Mouse (Mus musculus) hindbrain, embryonic 12.5 days (tissue): ENCODE data around the gene Ap4m1. TPM values are rescaled to one million over a fixed set of nuclear protein-coding genes. Genes with fewer than 3 reads are reported as not detected.
A peak's percentile ranks its signal among the peaks of the same experiment; 100 is the strongest.

ENCODE experiments used
- ATAC-seq: fragments of 200-750 bp; cut with Nextera tagmentation; 2 replicates; pipeline ENCODE4 v1.8.0; 2017; ENCODE audit warnings: moderate TSS enrichment; ENCODE audit not compliant: low FRiP score
- H3K27ac ChIP-seq: fragments of 300-500 bp; sonication (generic); 2 replicates; pipeline ENCODE4 v1.5.1; 2016; ENCODE audit warnings: mild to moderate bottlenecking
- H3K27me3 ChIP-seq: fragments of 300-500 bp; sonication (generic); 2 replicates; pipeline ENCODE4 v1.6.1; 2016; ENCODE audit warnings: mild to moderate bottlenecking
- H3K36me3 ChIP-seq: fragments of 300-500 bp; sonication (generic); 2 replicates; pipeline ENCODE4 v1.6.1; 2016; ENCODE audit warnings: mild to moderate bottlenecking
- H3K4me1 ChIP-seq: fragments of 300-500 bp; sonication (generic); 2 replicates; pipeline ENCODE4 v1.6.1; 2016
- H3K4me2 ChIP-seq: fragments of 300-500 bp; sonication (generic); replicated peaks from 2 replicates; pipeline ENCODE4 v1.6.1; 2016; ENCODE audit warnings: mild to moderate bottlenecking
- H3K4me3 ChIP-seq: fragments of 300-500 bp; sonication (generic); 2 replicates; pipeline ENCODE4 v1.5.1; 2016; ENCODE audit warnings: mild to moderate bottlenecking
- H3K9ac ChIP-seq: fragments of 300-500 bp; sonication (generic); 2 replicates; pipeline ENCODE4 v1.6.1; 2016; ENCODE audit warnings: mild to moderate bottlenecking, moderate library complexity
- H3K9me3 ChIP-seq: fragments of 300-500 bp; sonication (generic); replicated peaks from 2 replicates; pipeline ENCODE4 v1.6.1; 2016; ENCODE audit warnings: mild to moderate bottlenecking
- WGBS: fragments of 180-500 bp; shearing (Covaris S2); methylation state at CpG from one replicate; pipeline ENCODE4 v1.1.7; 2016; 5-methylcytosine and 5-hydroxymethylcytosine counted together
- polyA plus RNA-seq: library from polyadenylated mRNA; unstranded; fragments of >200 nt; fragmentation: Nextera tagmentation; extraction: Ambion mirVana; gene quantifications from 2 replicates; pipeline ENCODE4 v1.2.1, GENCODE M21; 2016

Ap4m1 gene
- polyA plus RNA-seq, 1 experiment from 2014 or later = 25.7 TPM

DNA sequence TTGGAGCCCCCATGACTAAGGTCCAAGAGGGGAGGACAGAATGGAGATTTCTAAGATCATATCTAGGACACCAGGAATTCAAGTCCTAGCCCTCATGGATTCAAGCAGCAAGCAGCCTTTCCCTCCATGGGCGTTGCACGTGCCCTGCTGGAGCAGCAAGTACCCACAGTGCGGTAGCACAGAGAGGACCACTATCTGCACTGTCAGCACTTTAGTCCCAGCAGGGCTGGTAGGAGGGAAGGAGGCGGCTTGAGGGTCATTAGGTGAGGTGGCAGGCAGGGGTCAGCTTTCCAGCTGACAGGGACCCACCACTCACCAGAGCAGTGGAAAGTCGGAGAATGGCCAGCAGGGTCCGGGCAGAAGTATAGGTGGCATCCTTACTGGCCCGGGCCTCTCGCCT, 6.2 kb upstream of the Ap4m1 start:
- H3K4me2 ChIP-seq = no peak overlapping the region
- H3K27ac ChIP-seq = no peak overlapping the region
- H3K9me3 ChIP-seq = no peaks in the 10 kb centered on the region
- no peak for ATAC-seq
- peaks cover 24% of the 10 kb centered on the region for H3K4me1 ChIP-seq
- 0 out of 2 replicates have a peak overlapping the region, but pooled peaks have one; percentile 2 for H3K4me3 ChIP-seq
- H3K36me3 ChIP-seq = peaks cover 70% of the 10 kb centered on the region
- WGBS = 80% methylated on average over 8 of the region's 8 CpGs
- no peaks in the 10 kb centered on the region for H3K27me3 ChIP-seq
- H3K9ac ChIP-seq = no peak overlapping the region

DNA sequence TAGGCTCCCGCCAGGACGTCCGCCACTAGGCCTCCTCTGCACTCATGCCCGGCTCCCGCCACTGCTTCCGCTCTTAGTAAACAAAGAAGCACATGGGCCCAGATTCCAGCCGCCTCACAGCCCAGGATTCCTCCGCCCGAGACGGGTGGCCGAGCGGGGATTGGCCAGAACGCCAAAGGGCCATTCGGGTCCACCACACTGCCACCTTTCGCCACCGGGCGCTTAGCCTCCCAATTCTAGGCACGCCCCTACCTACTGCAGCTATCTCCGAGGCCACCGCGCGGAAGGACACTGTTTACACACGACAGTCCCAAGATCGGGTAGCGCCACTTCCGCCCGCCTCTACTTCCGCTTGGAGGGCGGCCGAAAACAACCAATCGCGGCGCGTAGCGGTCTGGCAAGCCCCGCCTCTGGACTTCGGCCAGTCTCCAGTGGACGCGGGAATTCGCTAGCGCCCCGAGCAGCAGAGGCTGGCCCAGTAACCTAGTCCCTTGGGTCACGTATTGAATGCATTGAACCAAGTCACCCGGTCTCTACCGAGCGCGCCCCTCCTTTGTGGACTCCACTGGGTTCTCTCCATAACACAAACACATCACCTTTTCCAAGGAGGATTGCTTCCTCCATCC, 753 bp upstream of the Ap4m1 start:
- peak; percentile 90 for ATAC-seq
- Histone ChIP-seq H3K4me2 (peak overlapping the region; percentile 92), H3K27me3 (no peaks in the 10 kb centered on the region), H3K9me3 (no peaks in the 10 kb centered on the region), H3K27ac (peak overlapping the region; percentile 89), H3K36me3 (peaks cover 49% of the 10 kb centered on the region), H3K4me1 (peaks cover 22% of the 10 kb centered on the region), H3K4me3 (peak overlapping the region; percentile 74), H3K9ac (peak overlapping the region; percentile 81)
- WGBS = under 1% methylated on average over 47 of the region's 47 CpGs

DNA sequence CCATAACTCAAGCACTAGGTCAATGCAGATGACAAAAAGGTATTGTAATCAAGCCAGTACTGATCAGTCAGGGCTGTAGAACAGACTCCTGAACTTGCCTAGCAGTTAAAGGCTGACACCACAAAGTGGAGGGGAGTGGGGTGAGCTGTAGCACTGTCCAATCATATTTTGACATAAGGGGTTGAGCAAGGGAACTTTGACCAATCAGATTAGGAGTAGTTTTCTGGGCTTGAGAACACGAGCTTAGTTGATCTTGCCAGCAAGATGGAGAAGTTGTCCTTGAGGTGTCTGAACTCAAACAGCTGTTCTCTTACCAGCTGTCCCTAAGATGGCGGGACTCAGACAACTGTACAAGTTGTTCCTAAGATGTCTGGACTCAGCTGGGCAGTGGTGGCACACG, 1.4 kb downstream of the Ap4m1 start:
- peak overlapping the region; percentile 92 for H3K4me2 ChIP-seq
- peaks cover 22% of the 10 kb centered on the region for H3K4me1 ChIP-seq
- H3K27ac ChIP-seq = no peak overlapping the region
- 80% methylated on average over 3 of the region's 3 CpGs for WGBS
- no peaks in the 10 kb centered on the region for H3K9me3 ChIP-seq
- H3K9ac ChIP-seq = no peak overlapping the region
- H3K27me3 ChIP-seq = no peaks in the 10 kb centered on the region
- ATAC-seq = no peak
- H3K4me3 ChIP-seq = peak overlapping the region; percentile 74; the same call in 1 of the 2 replicates
- H3K36me3 ChIP-seq = peaks cover 48% of the 10 kb centered on the region

DNA sequence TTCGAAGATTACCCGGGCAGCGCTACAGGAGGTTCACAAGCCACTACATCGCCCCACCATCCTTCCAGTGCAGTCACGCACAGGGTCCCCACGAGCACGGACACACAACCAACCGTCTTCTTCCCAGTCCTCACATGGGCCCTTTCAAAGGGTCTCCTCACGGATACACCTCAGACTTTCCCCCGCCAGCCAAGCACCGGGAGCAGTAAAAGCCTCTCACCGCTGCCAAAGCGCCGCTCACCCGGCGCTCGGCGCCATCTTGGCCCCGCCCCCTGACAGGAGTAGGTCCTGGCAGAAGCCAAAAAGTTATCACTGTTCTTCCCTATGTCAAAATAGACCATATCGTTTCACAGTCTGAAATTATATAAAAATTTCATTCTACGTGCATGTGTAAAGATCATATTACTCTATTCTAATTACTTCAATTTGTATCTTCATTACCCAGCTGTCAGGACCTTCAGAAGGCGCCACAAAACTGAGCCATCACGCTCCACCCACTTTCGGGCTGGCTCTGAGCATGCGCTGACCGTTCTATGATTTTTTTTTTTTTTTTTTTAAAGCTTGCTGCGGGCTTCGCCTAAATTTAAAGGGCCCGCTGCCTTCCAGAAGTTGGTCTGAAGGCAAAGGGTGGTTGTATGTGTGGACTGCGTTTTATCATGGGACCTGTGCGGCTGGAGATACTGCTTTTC, 15.3 kb downstream of the Ap4m1 start, which contains the start of the genes Taf6 and Cnpy4:
Taf6 (minus strand) TSS at position 502 of the 689 bp plus-strand sequence.
Cnpy4 (plus strand) TSS at position 536 of the 689 bp plus-strand sequence.
- under 1% methylated on average over 31 of the region's 31 CpGs for WGBS
- no peaks in the 10 kb centered on the region for H3K27me3 ChIP-seq
- peak; percentile 82 for ATAC-seq
- no peaks in the 10 kb centered on the region for H3K9me3 ChIP-seq
- H3K9ac ChIP-seq = peak within 1 kb of the TSS; percentile 85
- H3K4me1 ChIP-seq = peaks cover 19% of the 10 kb centered on the region
- peak within 1 kb of the TSS; percentile 72 for H3K4me3 ChIP-seq
- H3K4me2 ChIP-seq = peak within 1 kb of the TSS; percentile 63
- peaks cover 46% of the 10 kb centered on the region for H3K36me3 ChIP-seq
- H3K27ac ChIP-seq = peak within 1 kb of the TSS; percentile 78

DNA sequence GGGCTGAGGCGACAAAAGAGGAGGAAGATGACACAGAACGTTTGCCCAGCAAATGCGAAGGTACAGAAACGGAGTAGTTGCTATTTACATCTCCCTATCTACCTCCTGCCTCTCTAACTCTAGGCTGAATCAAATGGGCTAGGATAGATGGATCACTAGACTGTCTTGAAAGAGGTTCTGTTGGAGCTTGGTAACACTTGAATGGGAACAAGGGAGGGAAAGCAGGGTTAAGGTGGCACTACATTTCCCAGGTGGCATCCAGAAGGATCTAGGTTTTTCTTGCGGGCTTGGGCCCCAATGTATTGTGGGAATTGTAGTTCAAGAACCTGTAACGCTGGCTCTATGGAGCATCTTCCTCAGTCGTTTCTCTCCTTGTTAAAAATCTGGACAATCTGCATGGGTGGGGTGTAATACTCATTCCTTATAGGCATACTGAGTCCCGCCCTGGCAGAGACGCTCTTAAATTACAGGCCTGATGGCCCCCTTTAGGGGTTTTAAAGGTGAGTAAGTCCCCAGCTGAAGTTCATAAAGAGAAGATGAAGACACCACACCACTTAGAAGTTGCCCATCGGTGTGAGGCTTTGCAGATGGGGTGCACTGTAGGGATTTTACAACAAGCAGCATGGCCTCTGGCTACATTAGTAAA, 16.0 kb downstream of the Ap4m1 start:
- Histone ChIP-seq H3K4me2 (peak overlapping the region; percentile 63), H3K9ac (peak overlapping the region; percentile 85), H3K27me3 (no peaks in the 10 kb centered on the region), H3K36me3 (peaks cover 45% of the 10 kb centered on the region), H3K4me3 (peak overlapping the region; percentile 72), H3K27ac (peak overlapping the region; percentile 69), H3K4me1 (peaks cover 19% of the 10 kb centered on the region), H3K9me3 (no peaks in the 10 kb centered on the region)
- WGBS = under 1% methylated on average over 10 of the region's 10 CpGs
- peak; percentile 86 for ATAC-seq

DNA sequence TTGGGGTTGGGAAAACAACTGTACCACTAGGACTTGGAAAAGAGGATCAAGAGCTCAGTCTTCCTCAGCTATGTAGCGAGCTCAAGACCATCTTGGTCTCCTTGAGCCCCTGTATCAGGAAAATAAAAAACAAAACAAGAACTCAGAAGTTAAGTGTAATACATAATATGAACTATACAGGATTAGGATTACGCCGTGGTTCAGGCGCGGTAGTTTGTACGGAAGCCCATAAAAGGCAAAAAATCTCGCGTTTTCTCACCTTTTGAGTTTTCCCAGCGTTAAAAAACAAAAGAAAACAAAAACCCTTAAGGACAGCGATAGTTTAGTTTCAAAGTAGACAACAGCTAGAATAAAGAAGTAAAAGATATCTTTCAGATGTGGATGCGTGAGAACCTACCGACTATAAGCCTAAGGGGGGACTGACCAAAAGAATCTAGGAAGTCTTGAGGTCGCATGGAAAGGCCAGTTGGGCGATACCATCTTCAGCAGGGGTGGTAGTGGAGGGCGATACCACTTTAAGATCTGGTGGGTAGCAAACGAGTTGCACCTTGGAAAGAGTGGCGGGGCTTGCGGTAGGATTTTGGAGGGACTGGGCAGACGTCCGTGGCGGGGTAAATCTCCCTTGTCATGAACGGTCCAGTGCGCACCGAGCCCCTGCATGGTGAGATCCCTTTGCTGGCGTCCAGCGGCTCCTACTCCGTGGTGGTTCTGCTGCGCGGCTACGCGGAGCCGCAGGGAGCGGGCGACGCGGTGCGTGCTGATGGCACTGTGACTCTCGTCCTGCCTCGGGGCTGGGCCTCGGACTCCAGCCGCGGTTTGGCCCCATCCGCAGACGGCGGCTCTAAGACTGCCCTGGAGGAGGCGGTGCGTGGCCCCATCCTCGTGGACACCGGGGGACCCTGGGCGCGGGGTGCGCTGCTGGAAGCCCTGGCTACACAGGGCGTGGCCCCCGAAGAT, 22.2 kb downstream of the Ap4m1 start, which contains the start of gene Mblac1:
Mblac1 (plus strand) TSS at position 544 of the 957 bp plus-strand sequence.
- H3K9me3 ChIP-seq = no peaks in the 10 kb centered on the region
- peaks cover 36% of the 10 kb centered on the region for H3K36me3 ChIP-seq
- H3K27me3 ChIP-seq = no peaks in the 10 kb centered on the region
- peak within 1 kb of the TSS; percentile 74 for H3K4me3 ChIP-seq
- peak within 1 kb of the TSS; percentile 91 for H3K27ac ChIP-seq
- H3K9ac ChIP-seq = peak within 1 kb of the TSS; percentile 93
- ATAC-seq = peak; percentile 87
- H3K4me2 ChIP-seq = peak within 1 kb of the TSS; percentile 96
- H3K4me1 ChIP-seq = peaks cover 10% of the 10 kb centered on the region
- 8% methylated on average over 54 of the region's 54 CpGs for WGBS

DNA sequence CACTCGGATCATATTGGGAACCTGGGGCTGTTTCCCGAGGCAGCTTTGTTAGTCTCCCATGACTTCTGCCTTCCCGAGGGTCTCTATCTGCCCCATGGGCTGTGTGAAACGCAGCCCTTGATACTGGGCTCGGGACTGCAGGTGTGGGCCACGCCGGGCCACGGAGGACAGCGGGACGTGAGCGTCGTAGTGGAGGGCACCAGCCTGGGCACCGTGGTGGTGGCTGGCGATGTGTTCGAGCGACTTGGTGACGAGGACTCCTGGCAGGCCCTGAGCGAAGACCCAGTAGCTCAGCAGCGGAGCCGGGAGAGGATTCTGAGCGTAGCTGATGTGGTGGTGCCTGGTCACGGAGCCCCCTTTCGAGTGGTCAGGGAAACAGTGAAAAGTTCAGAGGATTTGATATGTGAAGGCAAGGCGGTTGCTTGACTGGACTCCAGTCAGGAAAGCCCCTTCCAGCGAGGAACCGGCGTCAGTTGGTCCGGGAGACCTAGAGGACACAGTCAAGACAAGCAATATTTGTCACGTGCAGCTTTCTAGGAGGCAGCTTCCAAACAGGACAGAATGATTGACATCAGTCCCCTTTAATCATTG, 23.0 kb downstream of the Ap4m1 start:
- peak; percentile 75 for ATAC-seq
- Histone ChIP-seq H3K4me2 (peak overlapping the region; percentile 96), H3K9me3 (no peaks in the 10 kb centered on the region), H3K4me1 (peaks cover 10% of the 10 kb centered on the region), H3K27ac (peak overlapping the region; percentile 91), H3K9ac (peak overlapping the region; percentile 93), H3K4me3 (peak overlapping the region; percentile 74), H3K27me3 (no peaks in the 10 kb centered on the region), H3K36me3 (peaks cover 32% of the 10 kb centered on the region)
- 2% methylated on average over 29 of the region's 29 CpGs for WGBS

DNA sequence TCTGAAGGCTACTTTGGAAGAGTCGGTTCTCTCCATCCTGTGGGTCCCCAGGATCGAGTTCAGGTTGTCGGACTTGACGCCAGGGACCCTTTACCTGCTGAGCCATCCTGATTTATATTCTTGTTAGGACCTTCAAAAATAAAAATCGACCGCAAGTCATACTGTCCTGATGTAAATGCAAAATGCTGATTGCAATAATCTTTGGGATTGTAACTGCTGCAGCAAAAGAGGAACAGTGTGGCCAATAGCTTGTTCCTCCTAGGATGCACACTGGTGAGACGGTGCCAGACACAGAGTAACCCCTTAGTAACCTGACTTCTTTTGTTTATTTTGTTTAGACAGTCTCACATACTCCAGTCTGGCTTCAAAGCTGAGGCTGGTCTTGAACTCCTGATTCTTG, 23.7 kb downstream of the Ap4m1 start:
- Histone ChIP-seq H3K36me3 (peaks cover 27% of the 10 kb centered on the region), H3K4me1 (peaks cover 10% of the 10 kb centered on the region), H3K27ac (no peak overlapping the region), H3K4me3 (peak overlapping the region; percentile 74; the same call in 1 of the 2 replicates), H3K9ac (no peak overlapping the region), H3K4me2 (peak overlapping the region; percentile 96), H3K9me3 (no peaks in the 10 kb centered on the region), H3K27me3 (no peaks in the 10 kb centered on the region)
- 75% methylated on average over 7 of the region's 7 CpGs for WGBS
- no peak for ATAC-seq

DNA sequence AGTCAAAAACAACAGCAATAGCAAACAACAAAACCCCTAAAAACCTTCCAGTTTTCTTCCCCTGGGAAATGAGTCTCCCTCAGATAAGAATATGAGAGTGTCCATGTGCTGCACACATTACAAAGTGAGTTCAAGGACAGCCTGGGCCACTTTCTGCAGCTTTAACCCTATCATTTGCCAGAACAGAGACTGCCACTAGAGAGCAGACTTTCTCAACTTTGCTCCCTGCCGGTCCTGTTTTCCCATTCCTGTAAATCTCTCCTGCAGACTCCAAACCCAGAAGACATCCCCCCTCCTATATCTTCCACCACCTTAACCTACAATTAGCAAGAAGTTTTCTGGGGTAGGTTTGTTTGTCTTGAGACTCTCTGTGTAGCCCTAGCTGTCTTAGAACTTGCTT, 27.8 kb downstream of the Ap4m1 start:
- Histone ChIP-seq H3K4me2 (no peak overlapping the region), H3K27me3 (no peaks in the 10 kb centered on the region), H3K9me3 (0 out of 2 replicates have a peak, but pooled peaks cover 4% of the 10 kb centered on the region), H3K4me1 (peaks cover 6% of the 10 kb centered on the region), H3K4me3 (no peak overlapping the region), H3K9ac (no peak overlapping the region), H3K36me3 (no peaks in the 10 kb centered on the region), H3K27ac (no peak overlapping the region)
- no peak for ATAC-seq
- WGBS = 6% methylated on average over 1 of the region's 1 CpGs

DNA sequence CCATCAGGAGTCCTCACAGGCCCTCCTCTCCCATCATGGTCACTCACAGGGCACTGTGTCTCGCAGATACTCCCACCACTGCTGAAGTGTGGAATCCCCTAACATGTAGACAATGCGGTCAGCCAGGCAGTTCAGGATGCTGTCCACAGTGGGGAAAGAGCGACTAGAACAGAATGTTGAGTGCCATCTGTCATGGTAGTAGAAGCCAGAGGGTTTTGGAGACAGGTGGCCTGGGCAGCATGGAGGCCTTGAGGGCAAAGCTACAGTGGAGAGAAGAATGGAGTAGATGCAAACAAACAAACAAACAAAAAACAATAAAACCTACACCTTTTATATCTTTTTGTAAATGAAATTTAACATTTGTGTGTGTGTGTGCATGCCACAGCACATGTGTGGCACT, 30.3 kb downstream of the Ap4m1 start:
- Histone ChIP-seq H3K4me2 (no peak overlapping the region), H3K9ac (no peak overlapping the region), H3K4me1 (no peaks in the 10 kb centered on the region), H3K27me3 (no peaks in the 10 kb centered on the region), H3K36me3 (no peaks in the 10 kb centered on the region), H3K27ac (no peak overlapping the region), H3K4me3 (no peak overlapping the region), H3K9me3 (peaks cover 5% of the 10 kb centered on the region; the same call in 1 of the 2 replicates)
- no peak for ATAC-seq
- WGBS = 85% methylated on average over 3 of the region's 3 CpGs

DNA sequence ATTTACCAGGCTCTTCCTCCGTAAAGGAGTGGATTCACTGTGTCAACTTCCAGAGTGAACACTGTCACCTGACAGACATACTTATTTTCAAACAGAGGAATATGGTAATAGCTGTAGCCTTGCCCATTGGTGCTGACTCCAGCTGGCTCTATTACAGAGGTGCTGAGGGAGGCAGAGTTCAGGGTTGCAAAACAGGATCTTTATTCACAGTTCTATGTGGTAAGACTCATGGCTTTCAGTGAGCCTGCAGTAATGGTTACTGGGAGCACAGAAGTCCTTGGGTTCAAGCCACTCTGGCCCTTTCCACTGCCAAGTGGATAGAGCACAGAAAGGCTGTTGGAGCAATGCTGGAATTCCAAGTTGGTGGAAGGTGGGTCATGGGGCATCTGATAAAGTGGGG, 35.5 kb downstream of the Ap4m1 start:
- no peak for ATAC-seq
- no peak overlapping the region for H3K4me3 ChIP-seq
- no peaks in the 10 kb centered on the region for H3K4me1 ChIP-seq
- H3K4me2 ChIP-seq = no peak overlapping the region
- H3K27me3 ChIP-seq = no peaks in the 10 kb centered on the region
- H3K27ac ChIP-seq = no peak overlapping the region
- 90% methylated on average over 1 of the region's 1 CpGs for WGBS
- no peaks in the 10 kb centered on the region for H3K36me3 ChIP-seq
- peaks cover 5% of the 10 kb centered on the region; the same call in 1 of the 2 replicates for H3K9me3 ChIP-seq
- no peak overlapping the region for H3K9ac ChIP-seq
